Mouse (Mus musculus) adrenal gland (tissue): ENCODE results near the gene Uap1l1.

Source experiments
- intact Hi-C: fragments of 180-260 bp; cut with DNase I; formaldehyde crosslinking; loops from one replicate; pipeline ENCODE4 v1.15.1; 2025

Gene Uap1l1

GRCm38 (mm10) chr2:25371764-25372643 is 6.5 kb upstream of the Uap1l1 start, which contains the start of gene Sapcd2:
Sapcd2 (plus strand) TSS chr2:25372321.
- intact Hi-C loops, result no loop called here

GRCm38 (mm10) chr2:25369996-25370395 is 4.5 kb upstream of the Uap1l1 start:
- intact Hi-C loops, result no loop called here

GRCm38 (mm10) chr2:25364761-25365090 is 756 bp downstream of the Uap1l1 start:
- intact Hi-C loops, result no loop called here

GRCm38 (mm10) chr2:25364313-25364712 is 1.2 kb downstream of the Uap1l1 start:
- intact Hi-C loops, result no loop called here

GRCm38 (mm10) chr2:25363478-25364178 is 1.9 kb downstream of the Uap1l1 start:
- intact Hi-C loops, result no loop called here

- intact Hi-C loops, result no loop called here
Measured at GRCm38 (mm10) chr2:25359848-25360247, 5.6 kb downstream of the Uap1l1 start.

GRCm38 (mm10) chr2:25356208-25357079 is 9.0 kb downstream of the Uap1l1 start, which contains the start of gene Dpp7:
Dpp7 (minus strand) TSS chr2:25356359.
- intact Hi-C loops, result no loop called here

GRCm38 (mm10) chr2:25355419-25356066 is 9.9 kb downstream of the Uap1l1 start:
- intact Hi-C loops, result no loop called here

- intact Hi-C loops, result no loop called here
Measured at GRCm38 (mm10) chr2:25354211-25354610, 11.3 kb downstream of the Uap1l1 start.

GRCm38 (mm10) chr2:25350701-25351100 is 14.8 kb downstream of the Uap1l1 start:
- intact Hi-C loops, result no loop called here

- intact Hi-C loops, result no loop called here
Measured at GRCm38 (mm10) chr2:25349499-25349898, 16.0 kb downstream of the Uap1l1 start.

- intact Hi-C loops, result no loop called here
Measured at GRCm38 (mm10) chr2:25348162-25348561, 17.3 kb downstream of the Uap1l1 start.

- intact Hi-C loops, result loop anchor here (10.0 kb wide), 1 partner anchor 144 kb away; the partner anchor contains the start of gene Tor4a
Measured at GRCm38 (mm10) chr2:25338303-25338702, 27.2 kb downstream of the Uap1l1 start.

- intact Hi-C loops, result loop anchor here (5.0 to 10.0 kb wide), 2 partner anchors 61 to 139 kb away; partner anchors contain the start of genes Anapc2, Ssna1 and Tor4a
Measured at GRCm38 (mm10) chr2:25333569-25333968, 31.9 kb downstream of the Uap1l1 start.

- intact Hi-C loops, result loop anchor here (5.0 to 10.0 kb wide), 2 partner anchors 60 to 138 kb away; partner anchors contain the start of genes Anapc2, Ssna1 and Tor4a
Measured at GRCm38 (mm10) chr2:25332286-25333160, 33.0 kb downstream of the Uap1l1 start, which contains the start of gene Man1b1. Man1b1 (plus strand) TSS chr2:25332338.

- intact Hi-C loops, result loop anchor here (5.0 to 10.0 kb wide), 2 partner anchors 59 to 137 kb away; partner anchors contain the start of genes Anapc2, Ssna1 and Tor4a
Measured at GRCm38 (mm10) chr2:25331470-25331869, 34.0 kb downstream of the Uap1l1 start.

GRCm38 (mm10) chr2:25328440-25328839 is 37.0 kb downstream of the Uap1l1 start:
- intact Hi-C loops, result loop anchor here (5.0 kb wide), 1 partner anchor 36 kb away; no protein-coding TSS in a partner anchor

GRCm38 (mm10) chr2:25326036-25326435 is 39.4 kb downstream of the Uap1l1 start:
- intact Hi-C loops, result loop anchor here (5.0 kb wide), 1 partner anchor 34 kb away; no protein-coding TSS in a partner anchor

- intact Hi-C loops, result no loop called here
Measured at GRCm38 (mm10) chr2:25320084-25320483, 45.4 kb downstream of the Uap1l1 start.
